Mouse (Mus musculus) forebrain, embryonic 14.5 days (tissue): ENCODE measurements around the gene Galm. TPM values are rescaled to one million over a fixed set of nuclear protein-coding genes. Genes with fewer than 3 reads are reported as not detected.
A peak's percentile ranks its signal among the peaks of the same experiment; 100 is the strongest.

ENCODE experiments used
- ATAC-seq: fragments of 200-750 bp; cut with Nextera tagmentation; 2 replicates; pipeline ENCODE4 v1.8.0; 2017; ENCODE audit warnings: mild to moderate bottlenecking, moderate library complexity
- DNase-seq: peaks from one replicate; pipeline ENCODE4 v3.0.0-alpha.2; 2015; ENCODE audit warnings: low spot score
- H3K27ac ChIP-seq: fragments of 300-500 bp; sonication (generic); 2 replicates; pipeline ENCODE4 v1.5.1; 2014; ENCODE audit warnings: low read depth, mild to moderate bottlenecking, control low read depth, low read length, moderate library complexity
- H3K27me3 ChIP-seq: fragments of 300-500 bp; sonication (generic); replicated peaks from 2 replicates; pipeline ENCODE4 v1.6.1; 2014; ENCODE audit warnings: low read length, control low read depth, mixed read lengths; ENCODE audit not compliant: control insufficient read depth, insufficient read depth
- H3K36me3 ChIP-seq: fragments of 300-500 bp; sonication (generic); 2 replicates; pipeline ENCODE4 v1.6.1; 2014; ENCODE audit warnings: low read length, control low read depth; ENCODE audit not compliant: control insufficient read depth, insufficient read depth
- H3K4me1 ChIP-seq: fragments of 300-500 bp; sonication (generic); 2 replicates; pipeline ENCODE4 v1.6.1; 2014; ENCODE audit warnings: antibody characterized with exemption, low read length, control low read depth; ENCODE audit not compliant: control insufficient read depth, insufficient read depth
- H3K4me2 ChIP-seq: fragments of 300-500 bp; sonication (generic); 2 replicates; pipeline ENCODE4 v1.6.1; 2014; ENCODE audit warnings: mild to moderate bottlenecking, control low read depth, low read length
- H3K4me3 ChIP-seq: fragments of 300-500 bp; sonication (generic); 2 replicates; pipeline ENCODE4 v1.5.1; 2014; ENCODE audit warnings: low read depth, low read length, control low read depth
- H3K9ac ChIP-seq: fragments of 300-500 bp; sonication (generic); 2 replicates; pipeline ENCODE4 v1.6.1; 2014; ENCODE audit warnings: mild to moderate bottlenecking, low read length, control low read depth, moderate library complexity
- H3K9me3 ChIP-seq: fragments of 300-500 bp; sonication (generic); replicated peaks from 2 replicates; pipeline ENCODE4 v1.6.1; 2016; ENCODE audit warnings: low read length, control low read depth, mixed read lengths; ENCODE audit not compliant: control insufficient read depth
- WGBS: fragments of 180-500 bp; shearing (Covaris S2); extraction: QIAGEN DNeasy Blood & Tissue Kit; methylation state at CpG from one replicate; pipeline ENCODE4 v1.1.7; 2014; 5-methylcytosine and 5-hydroxymethylcytosine counted together
- polyA plus RNA-seq: library from polyadenylated mRNA; unstranded; fragments of >200 nt; fragmentation: Nextera tagmentation; extraction: Ambion mirVana; gene quantifications from 2 replicates; pipeline ENCODE4 v1.2.1, GENCODE M21; 2014

The Galm gene
- polyA plus RNA-seq, 1 experiment from 2014 or later: 3.5 TPM

GRCm38 (mm10) chr17:80138434-80139162 is 11.3 kb downstream of the Galm start:
- H3K4me2 ChIP-seq: no peak overlapping the region
- H3K4me1 ChIP-seq: no peaks in the 10 kb centered on the region
- no peak overlapping the region for H3K4me3 ChIP-seq
- no peaks in the 10 kb centered on the region for H3K9me3 ChIP-seq
- 91% methylated on average over 17 of the region's 17 CpGs for WGBS
- H3K27me3 ChIP-seq: no peaks in the 10 kb centered on the region
- no peak for ATAC-seq
- DNase-seq: no peak
- no peak overlapping the region for H3K27ac ChIP-seq
- no peaks in the 10 kb centered on the region for H3K36me3 ChIP-seq
- H3K9ac ChIP-seq: no peak overlapping the region

- Histone ChIP-seq H3K9me3 (no peaks in the 10 kb centered on the region), H3K4me1 (no peaks in the 10 kb centered on the region), H3K36me3 (no peaks in the 10 kb centered on the region), H3K27ac (no peak overlapping the region), H3K4me3 (no peak overlapping the region), H3K9ac (no peak overlapping the region), H3K27me3 (no peaks in the 10 kb centered on the region), H3K4me2 (no peak overlapping the region)
- WGBS: 84% methylated on average over 9 of the region's 9 CpGs
- ATAC-seq (no peak), DNase-seq (no peak)
These were observed 12.6 kb downstream of the Galm start for GRCm38 (mm10) chr17:80139753-80140444.

GRCm38 (mm10) chr17:80143478-80144232 is 16.4 kb downstream of the Galm start:
- no peak overlapping the region for H3K4me2 ChIP-seq
- no peaks in the 10 kb centered on the region for H3K36me3 ChIP-seq
- WGBS: 88% methylated on average over 6 of the region's 6 CpGs
- no peaks in the 10 kb centered on the region for H3K27me3 ChIP-seq
- H3K4me1 ChIP-seq: peaks cover 5% of the 10 kb centered on the region; the same call in 1 of the 2 replicates
- H3K4me3 ChIP-seq: no peak overlapping the region
- no peak for DNase-seq
- ATAC-seq: no peak
- no peak overlapping the region for H3K27ac ChIP-seq
- H3K9ac ChIP-seq: no peak overlapping the region
- no peaks in the 10 kb centered on the region for H3K9me3 ChIP-seq

GRCm38 (mm10) chr17:80145210-80145609 is 17.9 kb downstream of the Galm start:
- peaks cover 5% of the 10 kb centered on the region; the same call in 1 of the 2 replicates for H3K4me1 ChIP-seq
- ATAC-seq: no peak
- no peak overlapping the region for H3K4me2 ChIP-seq
- WGBS: 75% methylated on average over 7 of the region's 7 CpGs
- no peak overlapping the region for H3K27ac ChIP-seq
- no peak for DNase-seq
- no peak overlapping the region for H3K4me3 ChIP-seq
- H3K9ac ChIP-seq: no peak overlapping the region
- H3K27me3 ChIP-seq: no peaks in the 10 kb centered on the region
- no peaks in the 10 kb centered on the region for H3K9me3 ChIP-seq
- H3K36me3 ChIP-seq: no peaks in the 10 kb centered on the region

DNA sequence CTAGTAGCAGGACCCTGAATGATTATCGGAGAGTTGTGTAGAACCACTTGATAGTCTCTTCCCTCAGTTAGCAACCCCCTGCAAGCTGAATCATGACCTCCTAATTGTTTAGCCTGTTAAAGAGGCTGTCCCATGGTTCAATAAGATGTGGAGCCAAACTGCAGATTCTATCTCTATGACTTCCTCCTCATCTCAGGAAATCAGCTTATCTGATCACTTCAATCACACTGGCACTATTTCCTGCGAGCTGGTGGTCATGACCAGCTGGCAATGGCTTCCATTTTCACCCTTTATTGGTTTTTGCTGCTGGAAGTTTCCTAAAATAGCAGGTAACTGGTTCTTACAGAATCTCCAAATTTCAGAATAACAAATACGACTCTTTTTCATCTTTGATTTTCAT is 18.5 kb downstream of the Galm start:
- Histone ChIP-seq H3K27ac (no peak overlapping the region), H3K36me3 (no peaks in the 10 kb centered on the region), H3K27me3 (no peaks in the 10 kb centered on the region), H3K4me2 (no peak overlapping the region), H3K9me3 (no peaks in the 10 kb centered on the region), H3K4me1 (peaks cover 5% of the 10 kb centered on the region; the same call in 1 of the 2 replicates), H3K4me3 (no peak overlapping the region), H3K9ac (no peak overlapping the region)
- WGBS: 88% methylated on average over 3 of the region's 3 CpGs
- no peak for ATAC-seq
- no peak for DNase-seq

DNA sequence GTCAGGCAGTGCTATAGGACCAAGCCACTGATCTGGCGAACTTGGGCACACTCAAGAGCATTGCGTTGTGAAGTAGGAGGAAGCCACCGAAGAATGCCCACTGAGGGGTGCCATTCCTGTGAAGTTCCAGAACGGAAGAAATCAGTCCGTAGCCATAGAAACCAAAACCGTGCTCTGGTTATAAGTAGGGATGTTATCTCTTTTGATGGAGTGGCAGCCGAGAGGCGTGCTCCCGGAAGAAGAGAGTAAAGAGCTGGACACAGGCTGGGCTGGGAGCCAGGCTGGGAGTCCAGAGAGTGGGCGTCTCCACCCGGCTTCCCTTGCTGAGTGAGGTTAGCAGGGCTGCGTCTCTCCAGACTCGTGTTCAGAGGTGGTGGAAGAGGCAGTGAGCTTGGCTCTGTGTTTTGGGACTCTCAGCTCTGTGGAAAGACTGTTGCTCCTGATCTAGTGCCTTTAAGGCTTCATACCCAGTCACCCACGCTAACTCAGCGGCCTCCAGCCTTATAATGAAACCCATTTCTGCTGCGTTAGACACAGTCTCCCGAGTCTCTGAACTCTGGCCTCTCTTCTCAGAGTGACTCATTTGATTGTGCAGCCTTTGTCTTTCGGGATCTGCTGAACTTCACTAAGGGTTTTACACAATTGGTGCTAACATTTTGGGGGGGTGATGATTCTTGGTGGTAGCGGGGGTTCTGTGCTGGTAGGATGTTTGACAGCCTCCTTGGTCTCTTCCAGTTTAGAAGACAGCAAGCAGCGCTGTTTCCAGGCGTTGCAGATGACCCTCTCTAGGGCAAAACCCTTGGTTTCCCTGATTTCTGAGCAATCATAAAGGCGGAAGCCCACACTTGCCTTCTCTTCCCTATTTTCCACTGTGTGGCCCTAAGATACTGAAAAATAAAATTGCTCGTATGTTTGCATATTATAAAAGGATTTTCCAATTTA is 21.1 kb downstream of the Galm start:
- Histone ChIP-seq H3K27me3 (no peaks in the 10 kb centered on the region), H3K4me3 (no peak overlapping the region), H3K36me3 (no peaks in the 10 kb centered on the region), H3K9ac (no peak overlapping the region), H3K4me1 (peaks cover 5% of the 10 kb centered on the region; the same call in 1 of the 2 replicates), H3K9me3 (no peaks in the 10 kb centered on the region), H3K4me2 (peak overlapping the region; percentile 24; the same call in 1 of the 2 replicates), H3K27ac (no peak overlapping the region)
- ATAC-seq (peak; percentile 44), DNase-seq (peak; percentile 53)
- WGBS: 53% methylated on average over 23 of the region's 23 CpGs

GRCm38 (mm10) chr17:80148995-80149388 is 21.7 kb downstream of the Galm start:
- no peaks in the 10 kb centered on the region for H3K9me3 ChIP-seq
- H3K27ac ChIP-seq: no peak overlapping the region
- no peak overlapping the region for H3K4me2 ChIP-seq
- no peak overlapping the region for H3K9ac ChIP-seq
- H3K4me1 ChIP-seq: peaks cover 5% of the 10 kb centered on the region; the same call in 1 of the 2 replicates
- H3K4me3 ChIP-seq: no peak overlapping the region
- ATAC-seq (no peak), DNase-seq (no peak)
- WGBS: 87% methylated on average over 6 of the region's 6 CpGs
- no peaks in the 10 kb centered on the region for H3K36me3 ChIP-seq
- H3K27me3 ChIP-seq: no peaks in the 10 kb centered on the region

- Histone ChIP-seq H3K27me3 (no peaks in the 10 kb centered on the region), H3K36me3 (no peaks in the 10 kb centered on the region), H3K4me3 (no peak overlapping the region), H3K4me2 (no peak overlapping the region), H3K27ac (no peak overlapping the region), H3K4me1 (peaks cover 5% of the 10 kb centered on the region; the same call in 1 of the 2 replicates), H3K9me3 (no peaks in the 10 kb centered on the region), H3K9ac (no peak overlapping the region)
- DNase-seq (no peak), ATAC-seq (no peak)
- 25% methylated on average over 5 of the region's 5 CpGs for WGBS
These were observed 24.1 kb downstream of the Galm start for GRCm38 (mm10) chr17:80151353-80151752.
